Mouse (Mus musculus) limb, embryonic 10.5 days (tissue): ENCODE measurements around the gene Ptgdr2. TPM values are rescaled to one million over a fixed set of nuclear protein-coding genes. Genes with fewer than 3 reads are reported as not detected.

ENCODE experiments used
- DNase-seq: peaks from one replicate; pipeline ENCODE4 v3.0.0-alpha.2; 2017; ENCODE audit warnings: low spot score
- H3K27ac ChIP-seq: fragments of 300-500 bp; sonication (generic); 2 replicates; pipeline ENCODE4 v1.5.1; 2016; ENCODE audit warnings: mild to moderate bottlenecking
- H3K27me3 ChIP-seq: fragments of 300-500 bp; sonication (generic); 2 replicates; pipeline ENCODE4 v1.6.1; 2016; ENCODE audit warnings: low read depth, mild to moderate bottlenecking; ENCODE audit not compliant: poor library complexity, severe bottlenecking
- H3K36me3 ChIP-seq: fragments of 300-500 bp; sonication (generic); 2 replicates; pipeline ENCODE4 v1.6.1; 2016; ENCODE audit warnings: mild to moderate bottlenecking, moderate library complexity
- H3K4me1 ChIP-seq: fragments of 300-500 bp; sonication (generic); 2 replicates; pipeline ENCODE4 v1.6.1; 2016
- H3K4me3 ChIP-seq: fragments of 300-500 bp; sonication (generic); 2 replicates; pipeline ENCODE4 v1.5.1; 2016; ENCODE audit warnings: mild to moderate bottlenecking, moderate library complexity
- H3K9me3 ChIP-seq: fragments of 300-500 bp; sonication (generic); replicated peaks from 2 replicates; pipeline ENCODE4 v1.6.1; 2016; ENCODE audit warnings: mild to moderate bottlenecking
- WGBS: fragments of 180-500 bp; shearing (Covaris S2); methylation state at CpG from one replicate; pipeline ENCODE4 v1.1.7; 2016; 5-methylcytosine and 5-hydroxymethylcytosine counted together
- polyA plus RNA-seq: library from polyadenylated mRNA; unstranded; fragments of >200 nt; fragmentation: Nextera tagmentation; extraction: Ambion mirVana; gene quantifications from 2 replicates; pipeline ENCODE4 v1.2.1, GENCODE M21; 2016

Ptgdr2 gene
- polyA plus RNA-seq, 1 experiment from 2014 or later = 0.08 TPM

DNA sequence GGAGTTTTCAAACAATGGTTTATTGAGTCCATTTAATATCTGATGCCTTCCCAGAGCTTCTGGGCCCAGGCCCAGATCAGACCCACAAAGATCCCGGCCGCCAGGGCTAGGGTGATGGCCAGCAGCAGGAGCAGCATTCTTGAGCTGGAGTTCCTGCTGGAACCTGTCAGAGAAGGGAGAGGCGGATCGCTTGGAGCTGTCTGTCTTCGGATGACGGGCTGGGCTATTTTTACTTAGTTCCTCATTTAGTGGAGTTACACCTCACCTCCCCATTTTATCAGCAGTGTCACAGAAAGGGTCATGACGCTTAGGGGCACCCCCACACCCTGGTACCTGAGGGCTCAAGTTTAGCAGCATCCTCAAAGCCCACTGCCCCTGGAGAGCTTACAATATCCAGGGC lies 22.7 kb upstream of the Ptgdr2 start:
- WGBS = 76% methylated on average over 7 of the region's 7 CpGs

DNA sequence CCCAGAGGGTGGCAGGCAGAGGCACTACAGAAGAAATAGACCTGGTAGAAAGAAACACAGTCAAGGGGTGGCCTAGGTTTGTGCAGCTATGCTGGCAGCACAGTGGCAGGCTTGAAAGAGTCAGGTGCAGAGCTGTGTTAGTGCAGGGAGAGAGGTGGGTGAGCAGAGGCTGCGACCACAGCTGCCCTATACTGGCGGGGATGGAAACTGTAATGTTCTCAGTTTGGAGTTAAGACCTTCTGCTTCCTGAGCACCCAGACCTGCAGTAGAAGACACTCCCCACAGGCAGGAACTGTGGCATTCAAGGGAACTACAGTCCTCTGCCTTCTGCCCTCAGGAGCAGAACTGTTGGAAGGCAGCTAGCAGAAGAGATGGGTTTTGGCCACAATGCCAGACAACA lies 22.1 kb upstream of the Ptgdr2 start:
- Histone ChIP-seq H3K27ac (no peak overlapping the region), H3K36me3 (no peaks in the 10 kb centered on the region), H3K27me3 (no peaks in the 10 kb centered on the region), H3K4me1 (no peaks in the 10 kb centered on the region), H3K4me3 (no peak overlapping the region), H3K9me3 (no peaks in the 10 kb centered on the region)
- WGBS = 82% methylated on average over 2 of the region's 2 CpGs
- DNase-seq = no peak

More for the DNA sequence above, 22.7 kb upstream of the Ptgdr2 start:
- H3K9me3 ChIP-seq = no peaks in the 10 kb centered on the region
- H3K27me3 ChIP-seq = no peaks in the 10 kb centered on the region
- H3K36me3 ChIP-seq = peaks cover 3% of the 10 kb centered on the region; the same call in 1 of the 2 replicates
- no peak overlapping the region for H3K4me3 ChIP-seq
- H3K27ac ChIP-seq = no peak overlapping the region
- H3K4me1 ChIP-seq = no peaks in the 10 kb centered on the region
- DNase-seq = no peak

DNA sequence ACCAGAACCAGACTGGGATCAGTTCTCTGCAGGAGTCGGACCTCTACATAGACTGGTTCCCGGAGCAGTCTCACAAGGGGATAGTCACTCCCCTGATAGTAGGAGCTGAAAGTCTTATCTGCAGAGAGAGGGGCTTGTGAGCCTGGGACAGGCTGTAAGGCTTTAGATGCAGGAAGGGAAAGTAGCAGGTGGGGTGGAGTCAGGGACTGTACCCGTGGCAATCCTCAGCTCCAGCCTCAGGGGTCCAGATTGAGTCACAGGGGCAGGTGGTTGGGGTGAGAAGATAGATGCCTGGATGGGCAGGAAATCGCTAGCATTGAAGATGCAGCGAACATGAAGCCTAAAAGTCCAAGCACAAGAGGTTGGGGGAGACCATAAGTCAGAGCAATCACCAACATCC lies 20.5 kb upstream of the Ptgdr2 start:
- Histone ChIP-seq H3K27ac (no peak overlapping the region), H3K36me3 (no peaks in the 10 kb centered on the region), H3K9me3 (no peaks in the 10 kb centered on the region), H3K4me3 (no peak overlapping the region), H3K4me1 (0 out of 2 replicates have a peak, but pooled peaks cover 4% of the 10 kb centered on the region), H3K27me3 (no peaks in the 10 kb centered on the region)
- WGBS = 59% methylated on average over 5 of the region's 5 CpGs
- no peak for DNase-seq

DNA sequence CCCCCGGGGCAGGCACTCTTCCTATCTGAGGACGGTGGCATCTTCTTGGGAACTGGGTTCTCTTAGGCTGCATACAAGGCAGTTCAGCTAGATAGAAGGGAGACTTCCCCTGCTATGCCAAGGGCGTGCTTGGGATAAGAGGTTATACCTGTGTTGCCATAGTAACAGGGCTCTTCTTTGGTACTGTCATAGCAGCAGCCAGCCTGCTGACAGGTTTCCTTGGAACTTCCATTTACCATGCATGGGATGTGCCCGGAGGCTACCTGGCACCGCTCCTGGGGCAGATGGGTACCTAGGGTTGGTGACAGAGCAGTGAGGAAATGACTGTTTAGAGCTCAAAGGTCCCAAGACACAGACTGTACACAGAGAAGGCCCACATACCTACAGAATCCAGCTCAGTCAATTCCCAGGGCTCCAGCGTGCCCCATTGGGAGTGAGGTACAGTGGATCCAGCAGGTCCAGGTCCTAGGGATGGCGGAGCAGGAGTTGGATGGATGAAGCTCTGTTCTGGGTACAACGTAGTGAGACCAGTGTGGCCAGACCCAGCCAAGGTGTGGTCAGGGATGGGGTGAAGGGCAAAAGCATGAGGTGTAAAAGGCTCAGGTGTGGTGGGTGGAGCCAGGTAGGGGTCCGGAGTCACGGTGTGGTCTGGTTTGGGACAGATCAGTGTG lies 18.5 kb upstream of the Ptgdr2 start:
- 89% methylated on average over 10 of the region's 10 CpGs for WGBS
- DNase-seq = no peak

DNA sequence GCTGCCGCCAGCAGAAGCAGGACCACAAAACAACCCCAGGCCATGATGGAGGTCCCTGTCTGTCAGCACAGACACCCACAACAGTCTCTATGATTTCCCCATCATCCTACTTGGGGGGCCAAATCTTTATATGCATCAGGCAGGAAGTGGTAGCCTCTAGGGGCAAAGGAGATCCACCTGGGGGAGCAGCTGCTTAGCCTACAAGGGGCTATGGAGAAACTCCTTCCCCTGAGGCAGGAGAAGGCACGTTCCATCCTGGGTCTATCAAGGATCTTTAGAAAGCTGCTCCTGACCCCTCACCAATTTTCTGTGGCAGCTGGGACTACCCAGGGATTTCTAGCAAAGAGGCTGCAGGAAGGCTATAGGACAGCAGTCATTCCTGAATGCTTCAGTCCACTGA lies 16.4 kb upstream of the Ptgdr2 start, which contains the start of gene Zp1:
Zp1 (minus strand) TSS at position 101 of the 400 bp plus-strand sequence.
- 72% methylated on average over 2 of the region's 2 CpGs for WGBS
- no peak within 1 kb of the TSS for H3K4me3 ChIP-seq
- 0 out of 2 replicates have a peak within 1 kb of the TSS, but pooled peaks have one; percentile 30 for H3K27ac ChIP-seq
- H3K4me1 ChIP-seq = peaks cover 10% of the 10 kb centered on the region
- no peaks in the 10 kb centered on the region for H3K36me3 ChIP-seq
- H3K9me3 ChIP-seq = no peaks in the 10 kb centered on the region
- no peaks in the 10 kb centered on the region for H3K27me3 ChIP-seq
- no peak for DNase-seq

More for the DNA sequence above, 18.5 kb upstream of the Ptgdr2 start:
- Histone ChIP-seq H3K27me3 (no peaks in the 10 kb centered on the region), H3K4me3 (no peak overlapping the region), H3K4me1 (0 out of 2 replicates have a peak, but pooled peaks cover 4% of the 10 kb centered on the region), H3K36me3 (no peaks in the 10 kb centered on the region), H3K27ac (no peak overlapping the region), H3K9me3 (no peaks in the 10 kb centered on the region)

DNA sequence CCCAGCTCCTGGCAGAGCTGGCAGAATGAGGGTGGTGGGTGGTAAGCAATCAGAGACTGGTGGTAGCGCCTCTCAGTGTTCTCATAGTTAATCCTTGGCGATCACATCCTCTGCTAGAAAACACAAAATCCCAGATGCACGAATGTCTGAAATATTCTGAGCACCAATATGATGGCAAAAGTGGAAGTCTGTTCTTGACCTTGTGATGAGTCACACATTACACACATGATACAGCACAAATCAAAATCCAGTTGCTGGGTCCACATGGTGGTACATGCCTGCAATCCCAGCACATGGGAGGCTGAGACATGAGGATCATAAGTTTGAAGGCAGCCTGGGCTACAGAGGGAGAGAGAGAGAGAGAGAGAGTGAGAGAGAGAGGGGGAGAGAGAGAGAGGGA lies 15.9 kb upstream of the Ptgdr2 start:
- Histone ChIP-seq H3K9me3 (no peaks in the 10 kb centered on the region), H3K36me3 (no peaks in the 10 kb centered on the region), H3K4me3 (no peak overlapping the region), H3K27ac (no peak overlapping the region), H3K4me1 (peaks cover 14% of the 10 kb centered on the region), H3K27me3 (no peaks in the 10 kb centered on the region)
- 85% methylated on average over 3 of the region's 3 CpGs for WGBS
- DNase-seq = no peak

DNA sequence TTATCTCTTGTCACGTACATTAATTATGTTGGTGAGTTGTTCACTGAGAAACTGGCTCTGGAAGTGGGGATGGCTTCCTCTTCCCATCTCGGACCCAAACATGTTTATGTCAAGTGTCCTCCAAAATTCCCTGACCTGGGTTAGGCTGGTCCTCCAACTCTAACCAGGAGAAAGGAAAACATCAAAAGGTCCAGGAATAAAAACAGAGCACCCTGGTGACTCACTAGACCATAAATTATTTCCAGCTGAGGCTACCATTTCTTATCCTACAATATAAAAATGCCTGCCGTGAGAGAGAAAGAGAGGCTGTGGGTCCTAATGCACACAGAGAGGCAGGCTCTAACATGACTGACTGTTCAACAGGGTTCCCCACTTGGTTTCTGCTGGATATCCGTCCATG lies 12.7 kb upstream of the Ptgdr2 start:
- Histone ChIP-seq H3K4me3 (no peak overlapping the region), H3K36me3 (no peaks in the 10 kb centered on the region), H3K4me1 (peaks cover 25% of the 10 kb centered on the region), H3K9me3 (no peaks in the 10 kb centered on the region), H3K27ac (no peak overlapping the region), H3K27me3 (no peaks in the 10 kb centered on the region)
- DNase-seq = no peak
- WGBS = 48% methylated on average over 4 of the region's 4 CpGs

DNA sequence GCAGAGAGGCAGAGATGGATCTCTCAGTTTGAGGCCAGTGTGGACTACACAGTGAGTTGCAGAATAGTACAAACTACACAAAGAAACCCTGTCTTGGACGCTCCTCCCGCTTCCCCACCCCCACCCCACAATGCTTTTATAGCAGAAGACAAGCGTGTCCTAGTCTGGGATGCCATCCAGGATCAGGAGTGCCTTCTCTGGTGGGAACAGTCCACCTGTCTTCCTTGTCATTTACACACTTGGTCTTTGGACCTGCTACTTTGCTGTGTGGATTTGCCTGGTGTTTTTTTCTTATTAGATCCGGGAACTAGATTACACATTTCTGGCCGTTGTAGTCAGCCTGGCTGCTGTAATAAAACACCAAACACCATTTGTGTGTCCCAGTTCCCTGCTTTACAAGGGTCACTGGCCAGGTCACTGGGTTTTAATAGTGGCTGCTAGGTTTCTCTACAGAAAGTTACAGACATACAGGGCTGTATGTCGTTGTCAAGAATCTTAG lies 10.8 kb upstream of the Ptgdr2 start:
- Histone ChIP-seq H3K36me3 (no peaks in the 10 kb centered on the region), H3K4me1 (peaks cover 20% of the 10 kb centered on the region), H3K27ac (peak overlapping the region; percentile 71), H3K27me3 (no peaks in the 10 kb centered on the region), H3K9me3 (no peaks in the 10 kb centered on the region), H3K4me3 (no peak overlapping the region)
- DNase-seq = no peak
- WGBS = 37% methylated on average over 6 of the region's 6 CpGs

DNA sequence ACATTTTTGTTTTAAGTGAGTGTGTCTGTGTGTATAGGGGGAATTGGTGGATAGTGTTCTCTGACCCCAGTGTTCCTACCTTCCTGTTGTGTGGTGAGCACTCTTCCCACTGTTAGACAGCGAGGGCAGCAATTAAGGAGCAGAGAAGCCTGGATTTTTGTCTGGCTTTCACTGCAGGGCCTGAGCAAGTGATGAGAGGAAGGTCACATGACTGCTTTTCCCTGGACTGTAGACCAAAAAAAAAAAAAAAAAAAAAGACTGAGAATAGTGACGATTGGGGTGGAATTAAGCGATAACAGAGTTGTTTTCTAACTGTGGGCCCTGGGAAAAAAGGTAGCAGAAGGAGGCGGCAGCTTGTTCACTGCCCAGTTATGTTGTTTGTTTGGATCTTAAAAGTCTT lies 10.3 kb upstream of the Ptgdr2 start:
- Histone ChIP-seq H3K9me3 (no peaks in the 10 kb centered on the region), H3K4me1 (peaks cover 20% of the 10 kb centered on the region), H3K4me3 (no peak overlapping the region), H3K36me3 (no peaks in the 10 kb centered on the region), H3K27ac (peak overlapping the region; percentile 71), H3K27me3 (no peaks in the 10 kb centered on the region)
- WGBS = 51% methylated on average over 4 of the region's 4 CpGs
- DNase-seq = no peak

DNA sequence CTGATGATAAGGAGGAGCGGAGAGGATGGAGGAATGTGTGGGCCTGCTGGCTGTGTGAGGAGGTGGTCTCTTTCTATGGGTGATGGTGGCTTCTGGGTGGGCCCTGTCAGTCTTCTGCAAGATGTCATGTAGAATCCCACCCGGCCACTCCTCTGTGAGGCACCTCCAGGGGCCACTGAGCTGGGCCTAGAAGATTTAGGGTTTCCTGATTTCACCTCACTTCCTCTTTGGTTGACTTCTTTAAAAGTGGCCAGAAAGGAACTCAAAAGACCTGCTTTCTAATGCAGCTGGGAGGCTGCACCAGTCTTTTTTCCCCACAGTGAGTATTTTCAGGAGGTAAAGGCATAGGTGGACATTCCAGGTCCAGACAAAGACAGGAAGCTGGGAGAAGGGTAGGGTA lies 6.3 kb upstream of the Ptgdr2 start:
- H3K4me1 ChIP-seq = peaks cover 15% of the 10 kb centered on the region
- DNase-seq = no peak
- H3K27me3 ChIP-seq = no peaks in the 10 kb centered on the region
- H3K36me3 ChIP-seq = no peaks in the 10 kb centered on the region
- H3K27ac ChIP-seq = no peak overlapping the region
- 82% methylated on average over 2 of the region's 2 CpGs for WGBS
- no peak overlapping the region for H3K4me3 ChIP-seq
- no peaks in the 10 kb centered on the region for H3K9me3 ChIP-seq

DNA sequence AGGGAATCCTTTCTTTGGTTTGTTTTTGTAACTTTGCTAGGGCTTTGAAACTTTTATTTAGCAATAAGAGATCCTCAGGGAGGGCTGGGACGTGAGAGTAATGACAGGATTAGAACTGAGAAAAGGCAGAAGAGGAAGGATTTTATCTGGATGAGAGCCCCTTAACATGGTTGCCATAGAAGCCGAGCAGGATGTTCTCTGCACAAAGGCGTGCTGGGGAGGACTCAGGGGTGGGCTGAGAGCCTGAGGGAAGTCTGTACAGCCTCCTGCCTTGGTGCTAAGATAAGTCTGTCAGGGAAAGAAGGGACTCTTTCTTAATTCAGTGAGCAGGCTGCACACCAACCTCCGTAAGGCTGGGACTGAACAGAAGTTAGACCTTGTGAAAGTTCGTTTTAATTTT lies 1.9 kb upstream of the Ptgdr2 start:
- 67% methylated on average over 5 of the region's 5 CpGs for WGBS

DNA sequence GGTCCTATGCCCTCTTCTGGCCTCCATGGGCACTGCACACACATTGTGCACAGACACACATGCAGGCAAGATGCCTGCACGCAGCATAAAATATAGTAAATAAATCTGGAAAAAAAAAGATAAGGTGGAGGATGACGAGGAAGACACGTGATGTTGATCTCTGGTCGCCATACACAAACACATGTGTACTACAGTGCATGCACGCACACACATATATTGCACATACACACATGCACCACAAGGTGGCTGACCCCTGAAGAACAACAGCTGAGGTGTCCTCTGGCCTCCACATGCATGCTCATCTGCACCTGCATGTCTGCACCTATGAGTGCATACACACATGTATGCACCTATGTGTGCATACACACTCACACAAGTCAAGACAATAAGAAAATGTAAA lies 883 bp upstream of the Ptgdr2 start:
- Histone ChIP-seq H3K4me1 (peaks cover 12% of the 10 kb centered on the region), H3K27me3 (no peaks in the 10 kb centered on the region), H3K9me3 (no peaks in the 10 kb centered on the region), H3K4me3 (no peak overlapping the region), H3K36me3 (no peaks in the 10 kb centered on the region), H3K27ac (no peak overlapping the region)
- no peak for DNase-seq
- whole genome bisulfite sequencing = 90% methylated on average over 5 of the region's 5 CpGs

More for the DNA sequence above, 1.9 kb upstream of the Ptgdr2 start:
- Histone ChIP-seq H3K4me3 (no peak overlapping the region), H3K27ac (no peak overlapping the region), H3K4me1 (peaks cover 1% of the 10 kb centered on the region), H3K9me3 (no peaks in the 10 kb centered on the region), H3K36me3 (no peaks in the 10 kb centered on the region), H3K27me3 (no peaks in the 10 kb centered on the region)
- no peak for DNase-seq

DNA sequence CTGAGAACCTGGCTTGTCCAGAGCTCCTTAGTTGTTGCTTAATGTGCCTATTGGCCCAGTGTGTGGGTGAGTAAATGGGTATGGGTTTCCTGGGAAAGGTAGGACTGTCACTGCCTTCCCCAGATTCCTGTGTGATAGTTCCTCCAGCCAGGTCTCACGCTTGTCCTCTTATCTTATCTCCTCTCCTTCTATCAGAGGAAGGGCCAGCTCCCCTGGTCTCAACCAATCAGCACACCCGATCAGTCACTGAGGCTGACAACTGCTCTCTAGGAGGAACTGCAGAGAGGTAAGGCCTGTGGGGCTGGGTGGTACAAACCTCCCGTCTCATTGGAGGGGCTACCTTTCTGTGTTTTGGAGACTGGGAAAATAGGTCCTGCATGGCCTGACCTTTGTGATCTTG lies 1.8 kb downstream of the Ptgdr2 start:
- H3K4me1 ChIP-seq = peaks cover 14% of the 10 kb centered on the region
- DNase-seq = no peak
- no peaks in the 10 kb centered on the region for H3K27me3 ChIP-seq
- peaks cover 22% of the 10 kb centered on the region for H3K36me3 ChIP-seq
- no peak overlapping the region for H3K27ac ChIP-seq
- no peaks in the 10 kb centered on the region for H3K9me3 ChIP-seq
- 39% methylated on average over 3 of the region's 3 CpGs for WGBS
- H3K4me3 ChIP-seq = no peak overlapping the region
